Mouse (Mus musculus) brain, embryonic 14.5 days (tissue): Measurements from ENCODE around the gene Atxn1. TPM values are rescaled to one million over a fixed set of nuclear protein-coding genes. Genes with fewer than 3 reads are reported as not detected.

ENCODE experiments used
- DNase-seq: peaks from one replicate; pipeline ENCODE4 v3.0.0-alpha.2; 2011; ENCODE audit warnings: low read depth
- CTCF ChIP-seq: fragments of 200-500 bp; IDR thresholded peaks from 2 replicates; pipeline ENCODE4 v1.5.1; 2012; ENCODE audit warnings: inconsistent platforms, mild to moderate bottlenecking, moderate library complexity, borderline replicate concordance; ENCODE audit not compliant: insufficient read depth, insufficient read length; ENCODE audit errors: extremely low read depth
- POLR2A ChIP-seq: fragments of 200-500 bp; IDR thresholded peaks from 2 replicates; pipeline ENCODE4 v1.6.1; 2012; ENCODE audit warnings: mild to moderate bottlenecking, inconsistent platforms, borderline replicate concordance; ENCODE audit not compliant: poor library complexity, insufficient read depth, insufficient read length, severe bottlenecking; ENCODE audit errors: extremely low read depth
- polyA plus RNA-seq: library from polyadenylated mRNA; depleted of rRNA; stranded (reverse); fragments of >200 nt; gene quantifications from 2 replicates; pipeline ENCODE4 v1.2.3, GENCODE M21; 2012

Gene Atxn1
- polyA plus RNA-seq, 1 experiment = 11.0 TPM

DNA sequence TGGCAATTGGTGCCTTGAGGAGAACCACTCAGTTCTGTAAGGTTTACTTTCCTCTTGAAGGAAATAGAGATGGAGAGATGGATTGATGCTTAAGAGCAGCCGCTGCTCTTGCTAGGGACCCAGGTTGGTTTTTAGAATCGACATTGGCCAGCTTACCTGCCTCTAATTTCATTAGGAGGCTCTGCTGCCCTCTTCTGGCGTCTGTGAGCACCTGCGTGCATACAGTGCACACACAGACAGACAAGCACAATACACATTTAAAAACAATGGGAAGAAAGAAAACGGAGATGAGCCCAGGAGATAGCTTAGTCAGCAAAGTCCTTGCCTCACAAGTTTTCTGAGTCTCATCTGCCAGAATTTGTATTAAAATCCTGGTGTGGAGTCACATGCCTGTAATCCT, 381.7 kb downstream of the Atxn1 start:
- TF ChIP-seq CTCF (peak; percentile 22; the same call in 1 of the 2 replicates), POLR2A (no peak)
- no peak for DNase-seq

- peak; percentile 42 for DNase-seq
- TF ChIP-seq POLR2A (no peak), CTCF (no peak)
Measured at GRCm38 (mm10) chr13:45582294-45582693, 382.5 kb downstream of the Atxn1 start.

- TF ChIP-seq CTCF = no peak
- TF ChIP-seq POLR2A = no peak
- no peak for DNase-seq
Measured at GRCm38 (mm10) chr13:45579751-45580150, 385.1 kb downstream of the Atxn1 start.

GRCm38 (mm10) chr13:45577784-45578183, 387.0 kb downstream of the Atxn1 start:
- TF ChIP-seq CTCF (peak; percentile 31; the same call in 1 of the 2 replicates), POLR2A (no peak)
- peak; percentile 42 for DNase-seq

DNA sequence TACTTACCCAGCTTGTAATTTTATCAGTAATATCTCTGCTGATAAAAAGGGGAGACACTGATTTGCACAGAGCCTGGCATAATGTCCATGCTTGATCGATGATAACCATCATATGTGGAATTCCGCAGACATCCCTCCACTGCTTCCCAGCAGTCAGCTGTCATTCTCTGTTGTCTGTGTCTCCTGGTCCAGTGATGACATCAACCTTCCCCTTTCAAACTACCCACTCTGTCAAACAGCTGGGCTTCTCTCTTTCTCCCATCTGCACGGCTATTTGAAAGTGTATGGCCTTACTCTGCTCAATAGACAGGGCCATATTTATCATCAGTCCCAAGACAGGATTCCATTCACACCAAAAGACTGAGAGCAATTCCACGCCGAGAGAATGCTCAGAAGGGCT, 387.4 kb downstream of the Atxn1 start:
- no peak for TF ChIP-seq POLR2A
- no peak for TF ChIP-seq CTCF
- no peak for DNase-seq

DNA sequence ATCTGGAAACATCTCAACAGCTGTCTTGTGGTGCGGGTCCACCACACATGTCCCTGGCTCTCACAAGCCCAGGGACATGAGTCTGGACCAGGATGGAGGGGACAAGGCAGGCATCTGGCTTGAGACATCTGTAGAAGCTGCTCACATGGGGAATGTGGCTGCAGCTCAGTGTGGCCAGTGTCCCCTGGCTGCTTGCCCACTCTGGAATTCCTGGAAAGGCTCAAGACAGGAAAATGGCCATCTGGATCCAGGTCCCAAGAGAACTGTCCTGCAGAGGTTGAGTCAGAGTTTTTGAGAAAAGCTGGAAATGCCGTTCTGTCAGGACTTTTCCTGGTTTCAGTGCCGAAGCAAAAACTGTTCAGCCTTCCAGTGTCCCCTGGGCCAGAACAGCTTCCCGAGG, 388.6 kb downstream of the Atxn1 start:
- TF ChIP-seq CTCF (no peak), POLR2A (no peak)
- peak; percentile 27 for DNase-seq

DNA sequence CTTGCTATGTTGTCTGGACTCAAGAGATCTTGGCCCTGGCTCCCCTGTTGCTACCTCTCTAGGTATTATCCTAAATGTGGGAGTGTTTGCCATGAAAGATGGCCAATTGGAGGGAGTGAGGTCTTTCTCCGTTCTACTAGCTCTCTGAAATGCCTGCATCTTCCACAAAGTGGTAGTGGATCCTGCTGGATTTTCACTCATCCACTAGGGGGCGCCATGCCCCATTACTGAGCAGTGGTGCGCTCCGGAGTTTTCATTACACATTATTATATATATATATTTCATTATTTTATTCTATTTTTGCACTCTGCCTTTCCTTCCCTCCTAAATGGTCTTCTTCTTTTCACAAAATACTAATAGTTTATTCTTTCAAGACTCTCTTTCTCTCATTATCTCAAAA, 392.0 kb downstream of the Atxn1 start:
- peak; percentile 65 for DNase-seq
- TF ChIP-seq POLR2A = no peak
- peak; percentile 73; the same call in 1 of the 2 replicates for TF ChIP-seq CTCF

GRCm38 (mm10) chr13:45571795-45572262, 393.0 kb downstream of the Atxn1 start:
- TF ChIP-seq CTCF = peak; percentile 98
- no peak for TF ChIP-seq POLR2A
- DNase-seq = peak; percentile 95

DNA sequence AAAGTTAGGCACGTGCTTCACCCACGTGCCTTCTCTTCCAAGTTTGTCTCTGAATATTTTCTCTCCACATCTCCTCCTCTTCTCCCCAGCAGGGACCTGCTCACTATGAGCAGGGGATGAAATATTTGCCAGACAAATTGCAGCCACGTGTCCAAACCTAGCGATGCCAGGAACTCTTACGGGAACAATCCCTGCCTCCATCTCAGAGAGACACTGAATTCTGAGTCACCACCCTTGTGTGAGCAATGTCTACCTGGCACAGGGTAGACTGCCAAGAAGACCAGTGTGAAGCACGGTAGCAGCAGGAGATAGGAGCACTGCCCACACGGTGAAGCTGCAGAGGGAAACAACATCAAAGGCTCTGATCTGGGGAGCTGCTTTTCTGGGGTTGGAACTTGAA, 394.9 kb downstream of the Atxn1 start:
- no peak for TF ChIP-seq CTCF

GRCm38 (mm10) chr13:45564946-45565345, 399.9 kb downstream of the Atxn1 start:
- DNase-seq = no peak
- TF ChIP-seq CTCF (no peak), POLR2A (no peak)

More for the DNA sequence above, 394.9 kb downstream of the Atxn1 start:
- no peak for DNase-seq

- peak; percentile 31 for DNase-seq
- TF ChIP-seq POLR2A (no peak), CTCF (no peak)
Measured at GRCm38 (mm10) chr13:45562011-45562410, 402.8 kb downstream of the Atxn1 start.

GRCm38 (mm10) chr13:45560543-45560942, 404.3 kb downstream of the Atxn1 start:
- TF ChIP-seq CTCF (peak; percentile 63; the same call in 1 of the 2 replicates), POLR2A (no peak)
- peak; percentile 46 for DNase-seq
